Mouse (Mus musculus) ES-Bruce4 (cell line): ENCODE results near the gene Kcnk12.

Experiments
- CTCF ChIP-seq: IDR thresholded peaks from one replicate; pipeline ENCODE4 v1.8.1; 2011; ENCODE audit warnings: low read depth, low read length
- EP300 ChIP-seq: IDR thresholded peaks from 2 replicates; pipeline ENCODE4 v1.6.1; 2011; ENCODE audit warnings: low read depth, low read length; ENCODE audit not compliant: insufficient read depth
- POLR2A ChIP-seq: IDR thresholded peaks from one replicate; pipeline ENCODE4 v1.8.1; 2011; ENCODE audit warnings: low read length; ENCODE audit not compliant: insufficient read depth

DNA sequence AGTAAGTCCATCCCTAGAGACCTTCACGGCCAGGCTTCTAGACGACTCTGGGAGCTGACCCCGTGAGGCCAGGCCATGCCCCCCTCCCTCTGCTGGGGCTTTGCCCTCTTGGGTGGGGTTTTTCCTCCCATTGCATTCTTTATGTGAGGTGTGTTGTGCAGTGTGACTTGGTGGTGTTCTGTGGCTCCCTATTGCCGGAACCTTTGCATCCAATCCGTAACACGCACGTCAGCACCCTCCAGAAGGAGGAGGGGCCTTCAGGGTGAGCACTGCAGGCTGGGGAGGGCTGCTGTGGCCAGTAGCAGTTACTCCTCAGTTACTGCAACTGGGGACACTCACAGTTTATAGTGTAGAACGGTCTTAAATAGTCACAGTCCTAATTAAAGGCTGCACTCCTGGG, 97.7 kb downstream of the Kcnk12 start:
- TF ChIP-seq POLR2A (no peak), CTCF (no peak), EP300 (no peak)
